Mouse (Mus musculus): ENCODE measurements at regions not wholly inside any gene's neighbourhood (a gene's known extent, or its start where the extent isn't known, plus 50 kb on each side); places are given as distances from the start of the nearest gene placed in this dataset.

DNA sequence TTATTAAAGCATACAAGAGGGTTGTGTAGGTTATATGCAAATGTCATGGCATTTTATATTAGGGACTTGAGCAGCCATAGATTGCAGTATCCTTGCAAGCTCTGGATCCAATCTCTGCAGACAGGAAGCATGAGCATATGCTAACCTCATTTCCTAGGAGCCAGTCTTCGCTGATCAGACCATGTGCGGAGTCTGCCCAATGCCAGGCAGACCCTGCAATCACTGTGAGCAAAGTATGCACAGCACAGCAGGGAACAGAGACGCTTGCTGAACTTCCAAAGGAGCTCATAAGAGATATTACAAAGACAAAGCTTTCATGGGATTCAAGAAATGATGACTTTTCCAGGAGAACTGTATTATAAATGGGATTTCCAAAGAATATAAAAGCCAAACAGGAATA lies 65.2 kb upstream of the Fbxl4 start:
- no peak for DNase-seq

DNA sequence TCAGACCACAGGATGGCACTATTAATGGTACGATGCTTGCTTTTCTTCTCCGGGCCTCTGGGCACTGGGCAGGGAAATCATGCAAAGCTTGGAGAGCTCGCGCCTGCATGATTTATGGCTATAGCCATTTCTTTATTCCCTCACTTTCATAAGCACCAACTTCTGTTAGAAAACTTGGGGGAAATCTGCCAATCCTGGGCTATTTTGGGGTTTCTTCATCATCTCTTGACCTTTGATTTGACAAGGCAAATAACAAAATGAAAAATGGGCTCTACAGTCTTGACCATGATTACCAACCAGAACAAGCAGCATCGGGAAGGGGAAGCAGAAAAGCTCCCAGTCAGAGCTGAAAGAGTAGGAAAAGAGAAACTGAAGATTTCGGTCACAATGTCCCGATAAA lies 57.1 kb upstream of the Fbxl4 start:
- DNase-seq: no peak

DNA sequence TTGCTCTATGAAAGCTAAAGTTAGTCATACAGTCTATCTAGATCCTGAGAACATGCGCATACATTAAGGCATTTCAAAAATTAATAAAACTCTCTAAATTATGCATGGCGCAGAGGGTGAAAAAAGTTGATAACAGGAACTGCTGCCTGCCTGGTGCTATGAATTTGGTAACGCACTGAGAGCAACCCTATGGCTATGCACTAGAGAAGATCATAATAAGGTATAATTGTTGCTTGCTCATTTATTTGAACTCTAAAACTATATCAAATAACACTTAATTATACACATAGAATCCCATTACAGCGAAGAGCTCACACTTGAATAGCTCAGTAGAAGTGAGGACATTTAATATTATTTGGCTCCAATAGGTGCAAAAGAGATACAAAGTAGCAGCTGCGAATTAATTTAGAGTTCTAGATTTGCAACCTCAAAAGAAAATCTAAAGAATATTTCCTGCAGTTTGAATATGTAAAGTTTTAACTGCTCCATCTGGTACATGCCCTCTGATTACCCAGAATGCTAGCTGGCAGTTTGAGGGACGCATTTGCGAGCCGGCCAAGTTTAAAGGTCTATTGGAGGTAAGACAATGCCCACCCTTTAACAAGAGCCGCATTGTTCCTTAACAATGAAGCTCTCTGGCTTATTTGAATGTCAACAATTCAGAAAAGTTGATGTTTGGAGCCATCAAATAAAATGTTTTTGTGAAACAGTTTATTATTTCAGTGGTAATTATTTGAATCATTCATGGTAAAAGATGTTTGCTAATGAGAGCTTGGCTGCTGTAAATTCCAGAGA lies 56.0 kb upstream of the Fbxl4 start:
- DNase-seq: no peak

DNA sequence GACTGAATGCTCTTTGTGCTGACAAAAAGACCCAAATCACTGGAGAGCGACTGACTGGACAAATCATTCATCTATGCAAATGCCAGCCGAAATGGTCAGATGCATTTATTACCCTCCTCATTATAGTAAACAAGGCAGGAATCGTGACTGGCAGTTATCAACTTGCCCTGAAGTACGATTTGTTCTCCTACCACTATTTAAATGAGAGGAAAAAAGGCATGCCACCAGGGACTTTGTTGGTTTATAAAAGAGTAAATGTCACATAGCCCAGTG lies 55.5 kb upstream of the Fbxl4 start:
- no peak for DNase-seq

DNA sequence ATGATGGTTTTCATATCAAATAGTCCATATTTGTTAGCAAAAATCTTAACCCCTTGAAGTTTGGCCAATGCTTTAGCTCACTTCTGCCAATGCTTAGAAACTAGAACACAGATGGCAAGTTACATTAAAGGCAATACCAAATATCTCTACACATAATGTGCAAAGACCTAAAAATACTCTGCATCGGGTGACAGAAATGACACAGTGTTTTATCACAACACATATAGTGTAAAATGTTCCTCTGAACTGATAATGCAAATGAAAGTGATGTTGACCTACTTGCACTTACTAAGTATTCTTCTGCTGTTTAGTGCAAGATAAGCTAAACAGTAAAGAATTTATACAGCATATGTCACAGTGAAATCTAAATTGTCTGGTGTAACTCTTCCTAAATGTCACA lies 55.1 kb upstream of the Fbxl4 start:
- no peak for DNase-seq
